Mouse (Mus musculus) spleen, adult 18-20 months (tissue): ENCODE measurements around the gene Wipi1.

Source experiments
- DNase-seq, 2 experiments: peaks; one replicate each; pipeline ENCODE4 v3.0.0; 2022; ENCODE audit warnings: mixed read lengths in 2 of 2

The Wipi1 gene

DNA sequence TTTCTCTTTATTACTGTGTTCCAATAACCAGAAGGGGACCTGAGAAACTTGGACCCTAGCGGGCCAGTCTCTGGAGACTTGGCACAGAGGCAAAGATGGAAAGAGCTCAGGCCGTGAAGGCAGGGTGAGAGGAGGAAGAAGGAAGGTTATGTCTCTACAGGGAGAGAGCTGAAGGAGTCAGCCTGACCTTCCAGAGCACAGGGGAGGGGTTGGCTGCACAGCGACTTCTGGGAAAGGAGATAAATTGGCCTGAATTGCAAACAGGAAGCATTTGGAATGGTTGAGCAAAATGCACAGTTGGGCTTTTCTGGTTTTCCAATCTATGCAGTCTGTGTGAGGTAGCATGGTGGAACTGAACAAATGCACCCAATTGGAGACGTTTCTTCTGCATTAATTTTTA is 5.0 kb upstream of the Wipi1 start:
- no peak for DNase-seq

GRCm38 (mm10) chr11:109616352-109616751 is 4.6 kb upstream of the Wipi1 start:
- no peak for DNase-seq

DNA sequence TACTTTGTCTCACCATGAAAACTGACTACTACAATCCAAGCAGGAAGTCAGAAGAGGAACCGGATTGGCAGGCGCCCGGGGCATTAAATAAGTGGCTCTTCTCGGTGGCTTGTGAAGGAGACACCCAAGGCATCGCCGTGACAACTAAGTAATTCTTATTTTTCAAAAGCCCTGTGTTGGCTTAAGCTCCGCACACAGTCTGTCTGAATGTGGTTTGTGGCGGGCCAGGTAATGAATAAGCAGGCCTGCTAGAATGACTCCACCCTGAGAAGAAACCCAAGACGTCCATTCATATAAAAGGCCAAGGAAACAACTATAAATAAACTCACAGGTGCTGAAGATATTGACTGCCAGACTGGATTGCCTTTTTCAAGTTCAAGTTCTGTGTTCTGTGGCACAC is 3.5 kb upstream of the Wipi1 start:
- no peak for DNase-seq

DNA sequence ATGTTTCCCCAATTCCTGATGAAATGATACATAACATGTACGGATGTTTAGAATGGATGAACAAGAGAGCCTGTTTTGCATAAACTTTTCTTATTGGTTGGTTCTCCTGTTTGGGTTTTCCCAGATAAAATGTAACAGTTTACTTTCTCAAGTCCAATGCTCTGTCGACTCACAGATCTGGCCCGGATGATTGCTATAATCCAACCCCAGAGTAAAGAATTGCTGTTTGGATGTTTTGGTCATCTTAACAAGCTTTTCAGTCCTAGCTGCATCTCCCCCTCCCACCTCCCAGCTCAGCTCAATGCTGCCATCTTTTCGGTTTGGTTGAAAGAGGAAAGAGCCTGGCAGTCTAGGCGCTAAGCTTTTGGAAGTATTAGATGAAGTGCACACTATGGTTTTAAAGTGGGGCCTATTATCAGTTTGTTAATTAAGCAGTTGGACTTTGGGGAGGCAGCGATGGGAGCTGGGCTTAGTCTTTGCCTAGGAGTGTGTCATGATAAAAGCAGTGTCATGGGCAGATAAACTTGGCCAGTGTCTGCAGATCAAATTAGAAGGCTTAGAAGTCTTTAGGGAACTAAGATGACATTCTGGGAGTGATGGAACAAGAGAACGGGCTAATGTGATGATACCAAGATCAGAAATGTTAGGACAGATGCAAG is 1.2 kb upstream of the Wipi1 start:
- no peak for DNase-seq

DNA sequence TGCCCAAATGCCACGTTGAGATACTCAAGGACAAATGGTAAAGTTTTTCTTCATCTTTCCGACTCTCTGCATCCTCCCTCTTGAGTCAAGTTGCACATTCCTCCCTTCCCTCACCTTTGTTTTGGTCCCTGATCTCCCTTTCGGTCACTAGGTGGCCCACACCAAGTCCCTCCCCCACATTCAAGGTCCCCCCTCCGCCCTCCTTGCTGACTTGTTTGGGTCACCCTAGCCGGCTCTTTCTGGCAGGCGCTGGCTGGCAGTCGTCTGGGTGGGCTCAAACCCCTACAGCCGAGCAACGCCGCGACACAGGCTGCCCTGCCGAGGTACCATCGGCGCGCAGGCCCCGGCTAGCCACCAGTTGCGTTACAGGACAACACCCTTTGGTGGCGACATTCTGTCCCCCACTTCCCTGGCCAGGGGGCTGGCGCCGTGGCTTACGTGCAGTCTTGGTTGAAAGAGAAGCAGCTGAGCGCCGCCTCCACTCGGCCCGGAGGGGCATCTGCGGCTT is 918 bp downstream of the Wipi1 start:
- DNase-seq: no peak

- peak in 1 of 2 experiments; percentile 10 for DNase-seq
Observed at GRCm38 (mm10) chr11:109610046-109610794, 1.5 kb downstream of the Wipi1 start.

GRCm38 (mm10) chr11:109608976-109609625 is 2.7 kb downstream of the Wipi1 start:
- no peak for DNase-seq

DNA sequence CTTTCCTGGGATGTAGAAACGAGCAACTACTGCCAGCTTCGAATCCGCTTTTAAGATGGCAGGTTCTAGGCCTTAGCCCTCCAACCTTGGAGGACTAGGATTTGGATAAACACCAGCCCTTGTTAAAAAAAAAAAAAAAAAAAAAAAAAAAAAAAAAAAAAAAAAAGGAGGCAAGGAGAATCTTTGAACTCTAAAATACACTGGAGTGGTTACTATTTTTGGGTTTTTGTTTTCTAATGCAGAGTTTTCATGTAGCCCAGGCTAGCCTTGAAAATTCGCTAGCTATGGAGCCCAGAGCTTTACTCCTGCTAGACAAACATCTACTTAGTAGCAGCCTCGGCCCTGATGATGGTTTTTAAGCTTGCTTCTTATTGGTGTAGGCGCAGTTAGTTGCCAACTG is 4.2 kb downstream of the Wipi1 start:
- DNase-seq: no peak

- no peak for DNase-seq
Observed at GRCm38 (mm10) chr11:109598778-109599570, 12.8 kb downstream of the Wipi1 start.

- DNase-seq: no peak
Observed at GRCm38 (mm10) chr11:109594761-109595160, 17.0 kb downstream of the Wipi1 start.

- no peak for DNase-seq
Observed at GRCm38 (mm10) chr11:109593200-109593981, 18.4 kb downstream of the Wipi1 start.

DNA sequence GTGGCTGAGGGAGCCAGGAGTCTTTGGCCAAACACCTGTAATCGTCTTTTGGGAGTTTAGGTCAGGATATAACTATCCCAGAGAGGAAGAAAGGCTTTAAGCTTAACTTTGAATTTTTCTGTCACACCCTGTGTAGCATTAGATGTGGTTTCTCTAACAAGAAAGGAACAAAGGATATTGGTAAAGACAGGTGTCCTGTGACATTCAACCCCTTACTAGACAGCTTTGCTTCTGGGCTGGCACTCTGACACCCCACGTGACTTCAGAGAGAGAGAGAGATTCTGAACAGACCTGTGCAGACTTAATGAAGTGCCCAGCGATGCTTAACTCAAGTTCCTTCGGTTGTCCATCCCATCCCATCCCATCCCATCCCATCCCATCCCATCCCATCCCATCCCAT is 20.3 kb downstream of the Wipi1 start:
- DNase-seq: no peak

- no peak for DNase-seq
Observed at GRCm38 (mm10) chr11:109590012-109590411, 21.8 kb downstream of the Wipi1 start.

- no peak for DNase-seq
Observed at GRCm38 (mm10) chr11:109587638-109588374, 24.0 kb downstream of the Wipi1 start.

DNA sequence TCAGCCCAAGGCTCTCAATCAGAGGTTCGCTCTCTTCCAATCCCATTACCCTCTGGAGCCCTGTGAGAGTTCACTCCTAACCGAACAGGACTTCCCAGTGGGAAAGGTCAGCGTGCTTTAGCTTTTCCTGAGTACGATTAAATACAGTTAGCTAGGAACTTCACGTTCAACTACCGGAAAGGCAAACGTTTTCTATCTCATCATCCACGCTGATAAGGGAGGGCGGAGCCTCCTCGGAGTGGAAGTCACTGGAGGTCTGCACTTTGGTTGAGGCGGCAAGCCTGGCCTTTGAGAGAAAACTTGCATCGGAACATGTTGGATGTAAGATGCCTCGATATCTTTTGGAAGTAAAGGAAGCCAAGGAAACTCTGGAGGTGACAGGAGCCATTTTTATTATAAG is 24.7 kb downstream of the Wipi1 start:
- DNase-seq: no peak

DNA sequence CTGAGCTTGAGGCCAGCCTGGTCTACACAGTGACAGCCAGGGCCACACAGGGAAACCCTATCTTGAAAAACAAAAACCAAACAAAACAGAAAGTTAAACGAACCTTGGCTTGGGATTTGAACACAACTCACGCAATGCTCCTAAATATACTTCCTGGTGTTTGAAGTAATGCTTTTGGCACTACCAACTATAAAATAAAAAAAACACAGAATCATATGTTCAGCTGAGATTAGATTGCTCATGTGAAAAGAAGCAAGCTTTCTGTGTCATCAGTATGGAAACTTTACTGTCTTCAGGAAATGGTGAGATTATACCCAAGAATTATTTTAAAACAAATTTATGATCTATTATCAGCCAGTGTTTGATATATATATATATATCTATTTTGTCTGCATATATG is 25.3 kb downstream of the Wipi1 start:
- DNase-seq: no peak

GRCm38 (mm10) chr11:109584843-109585713 is 26.7 kb downstream of the Wipi1 start:
- peak; percentile 38 to 72 for DNase-seq

DNA sequence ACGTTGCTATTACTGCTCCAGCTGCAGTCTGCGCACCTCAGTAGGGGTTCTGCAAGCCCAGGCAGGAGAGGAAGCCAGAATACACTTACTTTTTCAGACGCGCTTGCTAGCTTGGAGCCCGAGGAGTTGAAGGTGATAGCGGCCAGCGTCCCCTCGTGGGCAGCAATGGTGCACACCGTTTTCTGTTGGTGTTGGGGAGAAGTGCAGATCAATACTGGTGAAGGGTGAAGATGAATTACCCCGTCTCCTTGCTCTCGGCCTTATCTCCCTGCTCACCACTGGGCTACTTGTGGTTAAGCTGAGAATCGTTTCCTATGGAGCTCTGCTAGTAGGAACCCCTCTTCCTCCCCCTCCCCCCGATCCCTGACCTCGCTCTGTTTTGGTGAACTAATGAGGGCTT is 27.8 kb downstream of the Wipi1 start:
- DNase-seq: no peak

- DNase-seq: no peak
Observed at GRCm38 (mm10) chr11:109579999-109580398, 31.8 kb downstream of the Wipi1 start.

GRCm38 (mm10) chr11:109578536-109578935 is 33.2 kb downstream of the Wipi1 start:
- DNase-seq: no peak
